Mouse (Mus musculus): Measurements from ENCODE around the gene Ppp5c. TPM values are rescaled to one million over a fixed set of nuclear protein-coding genes. Genes with fewer than 3 reads are reported as not detected.

Gene Ppp5c
- total and polyA plus RNA-seq, 2 experiments = 24.2 to 93.2 TPM

- Histone ChIP-seq H3K4me3 (ENCODE audit: insufficient read depth, low read depth, low read length) (peak overlapping the region; percentile 64), H3K27me3 (ENCODE audit: control insufficient read depth, insufficient read depth, low read length) (0 out of 2 replicates have a peak, but pooled peaks cover 5% of the 10 kb centered on the region), H3K36me3 (ENCODE audit: control insufficient read depth, insufficient read depth, low read length) (no peaks in the 10 kb centered on the region), H3K9ac (ENCODE audit: low read depth, low read length) (peak overlapping the region; percentile 46), H3K4me1 (ENCODE audit: control insufficient read depth, insufficient read depth, low read length) (peaks cover 5% of the 10 kb centered on the region; the same call in 1 of the 2 replicates), H3K79me2 (ENCODE audit: control insufficient read depth, insufficient read depth, low read length) (no peaks in the 10 kb centered on the region), H3K27ac (replicated peaks; ENCODE audit: insufficient read depth, low read depth, low read length) (peak overlapping the region; percentile 26; the same call in 1 of the 2 replicates)
- WGBS = 4% methylated on average over 42 of the region's 42 CpGs
- no peak for TF ChIP-seq CTCF (IDR thresholded peaks at IDR 0.05; ENCODE audit: low read depth, low read length)
- TF ChIP-seq POLR2A (IDR thresholded peaks at IDR 0.05; ENCODE audit: extremely low read depth, insufficient read depth, low read length) = no peak
- peak; percentile 37 for DNase-seq (ENCODE audit: extremely low read depth, low read depth, low spot score)
These were observed 28.4 kb upstream of the Ppp5c start for GRCm38 (mm10) chr7:17056081-17056581.

GRCm38 (mm10) chr7:17055287-17055946 lies 27.7 kb upstream of the Ppp5c start:
- Histone ChIP-seq H3K79me2 (ENCODE audit: control insufficient read depth, insufficient read depth, low read length) (no peaks in the 10 kb centered on the region), H3K36me3 (ENCODE audit: control insufficient read depth, insufficient read depth, low read length) (no peaks in the 10 kb centered on the region), H3K4me3 (ENCODE audit: insufficient read depth, low read depth, low read length) (no peak overlapping the region), H3K4me1 (ENCODE audit: control insufficient read depth, insufficient read depth, low read length) (peaks cover 5% of the 10 kb centered on the region; the same call in 1 of the 2 replicates), H3K27ac (replicated peaks; ENCODE audit: insufficient read depth, low read depth, low read length) (no peak overlapping the region), H3K27me3 (ENCODE audit: control insufficient read depth, insufficient read depth, low read length) (0 out of 2 replicates have a peak, but pooled peaks cover 5% of the 10 kb centered on the region), H3K9ac (ENCODE audit: low read depth, low read length) (no peak overlapping the region)
- no peak for DNase-seq (ENCODE audit: extremely low read depth, low read depth, low spot score)
- 96% methylated on average over 4 of the region's 4 CpGs for WGBS
- TF ChIP-seq CTCF (IDR thresholded peaks at IDR 0.05; ENCODE audit: low read depth, low read length) = no peak

GRCm38 (mm10) chr7:17054325-17054989 lies 26.7 kb upstream of the Ppp5c start:
- 0 out of 2 replicates have a peak, but pooled peaks cover 2% of the 10 kb centered on the region for H3K4me1 ChIP-seq (ENCODE audit: control insufficient read depth, insufficient read depth, low read length)
- WGBS = 95% methylated on average over 16 of the region's 16 CpGs
- no peak overlapping the region for H3K4me3 ChIP-seq (ENCODE audit: insufficient read depth, low read depth, low read length)
- no peak for DNase-seq (ENCODE audit: extremely low read depth, low read depth, low spot score)
- no peak overlapping the region for H3K27ac ChIP-seq (replicated peaks; ENCODE audit: insufficient read depth, low read depth, low read length)
- no peak overlapping the region for H3K9ac ChIP-seq (ENCODE audit: low read depth, low read length)
- TF ChIP-seq POLR2A (IDR thresholded peaks at IDR 0.05; ENCODE audit: extremely low read depth, insufficient read depth, low read length) = no peak
- TF ChIP-seq CTCF (IDR thresholded peaks at IDR 0.05; ENCODE audit: low read depth, low read length) = no peak
- H3K27me3 ChIP-seq (ENCODE audit: control insufficient read depth, insufficient read depth, low read length) = 0 out of 2 replicates have a peak, but pooled peaks cover 5% of the 10 kb centered on the region
- H3K79me2 ChIP-seq (ENCODE audit: control insufficient read depth, insufficient read depth, low read length) = no peaks in the 10 kb centered on the region
- H3K36me3 ChIP-seq (ENCODE audit: control insufficient read depth, insufficient read depth, low read length) = no peaks in the 10 kb centered on the region

- no peak overlapping the region for H3K9ac ChIP-seq (ENCODE audit: low read depth, low read length)
- 16% methylated on average over 15 of the region's 17 CpGs for WGBS
- no peak overlapping the region for H3K27ac ChIP-seq (replicated peaks; ENCODE audit: insufficient read depth, low read depth, low read length)
- TF ChIP-seq CTCF (IDR thresholded peaks at IDR 0.05; ENCODE audit: low read depth, low read length) = peak; percentile 94
- TF ChIP-seq POLR2A (IDR thresholded peaks at IDR 0.05; ENCODE audit: extremely low read depth, insufficient read depth, low read length) = no peak
- DNase-seq (ENCODE audit: extremely low read depth, low read depth, low spot score) = peak; percentile 46
- H3K4me3 ChIP-seq (ENCODE audit: insufficient read depth, low read depth, low read length) = no peak overlapping the region
- 0 out of 2 replicates have a peak, but pooled peaks cover 3% of the 10 kb centered on the region for H3K27me3 ChIP-seq (ENCODE audit: control insufficient read depth, insufficient read depth, low read length)
- no peaks in the 10 kb centered on the region for H3K79me2 ChIP-seq (ENCODE audit: control insufficient read depth, insufficient read depth, low read length)
- no peaks in the 10 kb centered on the region for H3K4me1 ChIP-seq (ENCODE audit: control insufficient read depth, insufficient read depth, low read length)
- no peaks in the 10 kb centered on the region for H3K36me3 ChIP-seq (ENCODE audit: control insufficient read depth, insufficient read depth, low read length)
These were observed 23.3 kb upstream of the Ppp5c start for GRCm38 (mm10) chr7:17050933-17051594.

- H3K79me2 ChIP-seq (ENCODE audit: control insufficient read depth, insufficient read depth, low read length) = no peaks in the 10 kb centered on the region
- H3K4me1 ChIP-seq (ENCODE audit: control insufficient read depth, insufficient read depth, low read length) = no peaks in the 10 kb centered on the region
- no peaks in the 10 kb centered on the region for H3K36me3 ChIP-seq (ENCODE audit: control insufficient read depth, insufficient read depth, low read length)
- no peaks in the 10 kb centered on the region for H3K27me3 ChIP-seq (ENCODE audit: control insufficient read depth, insufficient read depth, low read length)
- no peak for DNase-seq (ENCODE audit: extremely low read depth, low read depth, low spot score)
- no peak overlapping the region for H3K4me3 ChIP-seq (ENCODE audit: insufficient read depth, low read depth, low read length)
- no peak for TF ChIP-seq CTCF (IDR thresholded peaks at IDR 0.05; ENCODE audit: low read depth, low read length)
- no peak for TF ChIP-seq POLR2A (IDR thresholded peaks at IDR 0.05; ENCODE audit: extremely low read depth, insufficient read depth, low read length)
- H3K9ac ChIP-seq (ENCODE audit: low read depth, low read length) = no peak overlapping the region
- no peak overlapping the region for H3K27ac ChIP-seq (replicated peaks; ENCODE audit: insufficient read depth, low read depth, low read length)
- 78% methylated on average over 11 of the region's 11 CpGs for WGBS
These were observed 22.8 kb upstream of the Ppp5c start for GRCm38 (mm10) chr7:17050491-17050890.

Measured in liver, adult 2 months (tissue).